Mouse (Mus musculus) urinary bladder, adult 18-20 months (tissue): ENCODE measurements around the gene Psmd9.

ENCODE experiments used
- DNase-seq, 2 experiments: peaks; one replicate each; pipeline ENCODE4 v3.0.0; 2022; ENCODE audit warnings: low spot score in 2 of 2, mixed read lengths in 2 of 2

Psmd9 gene

GRCm38 (mm10) chr5:123239501-123239900, 70.3 kb downstream of the Psmd9 start:
- peak in 1 of 2 experiments; percentile 29 for DNase-seq

DNA sequence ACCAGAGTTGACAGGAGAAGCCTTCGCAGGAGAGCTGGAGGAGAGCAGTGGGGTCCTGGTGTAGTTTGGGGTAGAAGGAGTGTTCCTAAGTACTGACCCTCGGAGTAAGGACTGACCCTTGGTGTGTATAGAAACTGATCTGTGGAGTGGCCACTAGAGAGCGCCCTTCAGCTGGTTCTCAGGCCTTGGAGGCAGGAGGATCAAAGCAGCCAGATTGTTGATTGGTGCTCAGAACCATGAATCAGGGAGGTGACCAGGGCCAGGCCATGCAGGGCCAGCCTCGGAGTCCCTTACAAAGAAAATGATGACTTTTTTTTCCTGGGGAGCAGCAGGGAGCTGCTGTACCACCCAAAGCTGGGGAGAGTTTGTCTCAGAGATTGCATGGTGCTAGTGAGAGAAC, 76.3 kb downstream of the Psmd9 start:
- DNase-seq, result no peak

- no peak for DNase-seq
Observed at GRCm38 (mm10) chr5:123251390-123251789, 82.2 kb downstream of the Psmd9 start.

GRCm38 (mm10) chr5:123251834-123252233, 82.6 kb downstream of the Psmd9 start, which contains the start of gene Wdr66:
TSS of gene Wdr66 (plus strand) at chr5:123252102.
- DNase-seq, result peak; percentile 63 to 66

- no peak for DNase-seq
Observed at GRCm38 (mm10) chr5:123256841-123257755, 87.9 kb downstream of the Psmd9 start.

DNA sequence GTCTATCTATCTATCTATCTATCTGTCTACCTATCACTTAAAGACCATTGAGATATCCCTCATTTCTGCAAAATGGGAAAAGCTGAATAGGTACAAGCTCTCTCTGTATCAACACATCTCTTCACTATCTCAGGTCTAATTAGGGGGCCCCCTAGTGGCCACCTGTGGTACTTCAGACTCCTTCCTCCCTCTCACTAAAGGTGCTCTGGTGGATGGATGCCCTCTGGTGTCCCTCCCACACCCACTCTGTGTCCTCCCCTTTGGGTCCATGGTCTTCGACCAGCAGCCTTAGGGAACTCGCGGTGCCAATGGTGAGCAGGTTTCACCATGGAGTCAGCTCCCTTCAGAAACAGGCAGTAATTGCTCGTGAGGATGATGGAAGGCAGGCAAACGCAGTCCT, 89.8 kb downstream of the Psmd9 start:
- DNase-seq, result peak in 1 of 2 experiments; percentile 66

GRCm38 (mm10) chr5:123260698-123261097, 91.5 kb downstream of the Psmd9 start:
- DNase-seq, result no peak

- no peak for DNase-seq
Observed at GRCm38 (mm10) chr5:123266909-123267308, 97.7 kb downstream of the Psmd9 start.

- no peak for DNase-seq
Observed at GRCm38 (mm10) chr5:123268477-123269474, 99.6 kb downstream of the Psmd9 start.

DNA sequence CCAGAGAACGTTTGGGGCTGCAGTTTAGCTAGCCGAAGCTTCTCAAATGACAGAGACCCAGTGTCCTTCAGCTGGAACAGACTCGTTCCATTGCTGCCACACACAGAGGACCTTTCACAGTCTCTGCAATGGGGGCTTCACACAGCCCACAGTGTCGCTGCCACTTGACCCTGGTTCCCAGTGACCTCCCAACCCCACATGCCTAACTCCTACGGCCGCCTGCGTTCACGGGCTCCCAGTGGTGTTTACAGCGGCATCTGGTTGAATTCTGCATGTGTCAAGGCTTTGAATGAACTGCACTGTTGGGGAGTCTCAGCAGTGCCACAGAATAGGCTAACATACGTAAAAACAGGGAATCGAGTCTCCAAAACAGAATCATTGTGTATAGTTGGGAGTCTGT, 101.7 kb downstream of the Psmd9 start:
- DNase-seq, result no peak

GRCm38 (mm10) chr5:123272927-123273326, 103.7 kb downstream of the Psmd9 start:
- DNase-seq, result no peak

DNA sequence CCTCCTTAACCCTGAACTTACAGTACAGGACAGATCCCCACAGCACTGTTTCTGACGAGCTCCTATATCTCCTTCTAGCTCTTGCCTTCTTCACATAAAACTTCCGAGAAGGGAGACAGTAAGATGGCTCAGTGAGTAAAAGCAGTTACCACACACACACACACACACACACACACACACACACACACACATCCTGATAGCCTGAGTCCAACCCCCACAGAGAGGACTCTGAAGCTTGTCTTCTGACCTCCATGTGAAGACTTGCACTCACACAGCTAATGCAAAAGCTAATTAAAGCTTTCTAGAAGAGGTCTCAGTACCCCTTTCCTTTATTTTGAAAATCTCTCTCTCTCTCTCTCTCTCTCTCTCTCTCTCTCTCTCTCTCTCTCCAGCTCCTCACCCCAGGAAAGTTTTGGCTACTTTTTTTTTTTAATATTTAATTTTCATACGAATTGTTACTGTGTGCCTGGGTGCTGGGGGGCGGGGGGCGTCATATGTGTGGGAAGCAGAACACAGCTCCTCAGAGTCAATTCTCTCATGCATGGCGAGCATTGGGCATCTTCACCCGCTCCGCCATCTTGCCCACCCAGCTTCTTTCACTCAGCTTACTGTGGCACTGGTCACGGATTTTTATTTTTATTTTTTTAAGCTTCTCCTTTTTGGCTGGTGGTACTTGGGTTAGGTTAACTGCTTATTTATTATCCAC, 107.6 kb downstream of the Psmd9 start:
- DNase-seq, result no peak

DNA sequence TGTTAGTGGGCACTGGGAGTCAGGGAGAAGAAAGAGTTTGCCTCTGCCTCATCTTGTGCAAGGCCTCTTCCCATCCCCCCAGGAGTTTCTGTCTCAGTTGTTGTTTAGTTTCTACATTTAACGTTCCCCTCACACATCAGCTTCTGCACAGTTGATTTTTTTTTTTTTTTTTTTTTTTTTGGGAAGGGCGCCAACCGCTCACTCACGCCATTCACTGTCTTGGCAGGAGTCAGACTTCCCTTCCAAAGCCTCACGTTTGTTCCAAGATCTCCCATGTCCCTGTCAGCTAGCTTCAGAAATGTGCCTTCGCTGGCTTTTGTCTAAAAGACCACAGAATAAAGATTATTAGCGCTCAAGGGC, 108.1 kb downstream of the Psmd9 start:
- no peak for DNase-seq

DNA sequence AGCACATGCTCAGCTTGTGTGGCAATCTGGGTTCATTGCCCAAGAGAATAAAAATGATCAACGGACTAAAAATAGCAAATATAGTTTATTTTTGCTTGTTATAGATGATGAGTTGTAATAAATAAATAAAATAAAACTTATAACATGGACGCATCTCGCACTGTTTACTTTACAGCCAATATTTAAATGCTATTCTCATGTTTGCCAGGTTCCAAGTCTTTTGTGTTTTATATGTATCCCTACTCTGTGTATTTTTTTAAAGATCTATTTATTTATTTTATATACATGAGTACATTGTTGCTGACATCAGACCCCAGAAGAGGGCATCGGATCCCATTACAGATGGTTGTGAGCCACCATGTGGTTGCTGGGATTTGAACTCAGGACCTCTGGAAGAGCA, 108.5 kb downstream of the Psmd9 start:
- DNase-seq, result no peak

DNA sequence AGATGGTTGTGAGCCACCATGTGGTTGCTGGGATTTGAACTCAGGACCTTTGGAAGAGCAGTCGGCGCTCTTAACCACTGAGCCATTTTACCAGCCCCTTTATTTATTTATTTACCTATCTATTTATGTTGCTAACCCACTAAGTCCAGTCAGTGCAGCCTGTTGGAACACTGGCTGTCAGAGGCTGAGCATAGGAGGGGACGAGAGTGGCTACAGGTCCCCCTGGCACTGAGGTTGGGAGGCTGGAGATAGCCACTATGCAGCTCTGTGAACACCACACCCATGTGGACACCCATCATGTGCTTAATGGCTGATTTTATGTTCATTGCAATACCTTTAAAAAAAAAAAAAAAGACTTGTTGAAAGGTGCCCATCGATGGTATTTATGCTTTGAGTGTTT, 110.0 kb downstream of the Psmd9 start:
- DNase-seq, result no peak

DNA sequence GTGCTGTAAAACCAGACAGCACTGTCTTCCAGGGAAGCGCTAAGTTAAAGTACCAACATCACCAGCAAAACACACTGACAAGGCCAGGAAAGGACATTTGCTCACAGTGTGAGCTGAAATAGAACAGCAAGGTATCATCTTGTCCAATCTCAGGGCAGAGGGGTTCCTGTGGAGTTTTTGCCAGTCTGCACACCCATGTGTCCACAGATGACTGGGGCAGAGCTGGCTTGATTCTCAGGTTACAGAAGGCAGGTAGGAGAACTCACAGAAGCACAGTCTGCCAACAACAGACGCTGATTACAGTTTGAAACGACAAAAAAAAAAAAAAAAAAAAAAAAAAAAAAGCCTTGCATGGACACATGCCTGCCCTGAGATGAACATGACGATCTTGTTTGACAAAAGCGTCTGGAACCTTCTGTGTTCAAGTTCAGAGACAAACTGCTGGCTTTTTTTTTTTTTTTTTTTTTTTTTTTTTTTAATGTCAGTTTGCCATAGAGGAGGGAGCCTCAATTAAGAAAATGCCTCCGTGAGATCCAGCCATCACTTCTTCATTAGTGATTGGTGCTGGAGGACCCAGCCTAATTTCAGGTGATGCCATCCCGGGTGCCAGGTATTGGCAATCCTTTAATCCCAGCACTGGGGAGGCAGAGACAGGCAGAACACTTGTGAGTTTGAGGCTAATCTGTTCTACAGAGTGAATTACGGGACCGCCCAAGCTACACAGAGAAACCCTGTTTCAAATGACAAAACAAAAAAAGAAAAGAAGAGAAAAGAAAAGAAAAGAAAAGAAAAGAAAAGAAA, 112.3 kb downstream of the Psmd9 start:
- DNase-seq, result no peak

- peak in 1 of 2 experiments; percentile 34 for DNase-seq
Observed at GRCm38 (mm10) chr5:123285174-123285573, 116.0 kb downstream of the Psmd9 start.

GRCm38 (mm10) chr5:123288079-123288478, 118.9 kb downstream of the Psmd9 start:
- no peak for DNase-seq

DNA sequence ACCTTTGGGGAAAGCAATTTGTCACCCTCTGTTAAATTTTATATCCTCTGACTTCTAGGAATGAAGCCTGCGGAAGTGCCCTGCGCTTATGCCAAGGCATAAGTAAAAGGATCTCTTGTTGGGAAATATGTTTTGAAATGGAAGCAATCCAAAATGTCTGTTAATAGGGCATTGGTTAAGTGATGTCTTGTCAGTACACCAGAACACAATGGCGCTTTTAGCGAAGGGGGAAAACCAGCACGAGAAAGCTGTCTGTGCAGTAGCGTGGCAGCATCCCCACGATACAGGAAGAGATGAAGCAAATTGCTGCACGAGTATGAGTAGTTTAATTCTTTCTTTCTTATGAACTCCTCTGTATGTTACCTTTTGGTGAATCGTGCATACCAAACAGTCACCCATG, 125.4 kb downstream of the Psmd9 start:
- no peak for DNase-seq

GRCm38 (mm10) chr5:123296224-123296806, 127.1 kb downstream of the Psmd9 start:
- DNase-seq, result no peak
